Mouse (Mus musculus): ENCODE measurements at regions not wholly inside any gene's neighbourhood (a gene's known extent, or its start where the extent isn't known, plus 50 kb on each side); places are given as distances from the start of the nearest gene placed in this dataset.

- H3K4me3 ChIP-seq (ENCODE audit: insufficient read depth, low read length): no peak overlapping the region
- peak overlapping the region; percentile 67; the same call in 1 of the 2 replicates for H3K27ac ChIP-seq (ENCODE audit: insufficient read depth, low read length)
- TF ChIP-seq CTCF (IDR thresholded peaks at IDR 0.05; ENCODE audit: extremely low read depth, insufficient read depth, low read length) (no peak), POLR2A (IDR thresholded peaks at IDR 0.05; ENCODE audit: extremely low read depth, insufficient read depth, low read length) (no peak)
- no peaks in the 10 kb centered on the region for H3K4me1 ChIP-seq (ENCODE audit: control insufficient read depth, insufficient read depth, low read length)
These were observed 52.1 kb upstream of the Hmcn1 start for GRCm38 (mm10) chr1:151045334-151045733.

GRCm38 (mm10) chr1:151046626-151047025 lies 53.4 kb upstream of the Hmcn1 start:
- TF ChIP-seq CTCF (IDR thresholded peaks at IDR 0.05; ENCODE audit: extremely low read depth, insufficient read depth, low read length) (no peak), POLR2A (IDR thresholded peaks at IDR 0.05; ENCODE audit: extremely low read depth, insufficient read depth, low read length) (no peak)
- Histone ChIP-seq H3K27ac (ENCODE audit: insufficient read depth, low read length) (no peak overlapping the region), H3K4me3 (ENCODE audit: insufficient read depth, low read length) (no peak overlapping the region), H3K4me1 (ENCODE audit: control insufficient read depth, insufficient read depth, low read length) (no peaks in the 10 kb centered on the region)

GRCm38 (mm10) chr1:151049726-151050506 lies 56.7 kb upstream of the Hmcn1 start:
- H3K4me1 ChIP-seq (ENCODE audit: control insufficient read depth, insufficient read depth, low read length): no peaks in the 10 kb centered on the region

GRCm38 (mm10) chr1:151050507-151050816 lies 57.2 kb upstream of the Hmcn1 start:
- TF ChIP-seq CTCF (IDR thresholded peaks at IDR 0.05; ENCODE audit: extremely low read depth, insufficient read depth, low read length) (no peak), POLR2A (IDR thresholded peaks at IDR 0.05; ENCODE audit: extremely low read depth, insufficient read depth, low read length) (no peak)
- Histone ChIP-seq H3K4me1 (ENCODE audit: control insufficient read depth, insufficient read depth, low read length) (no peaks in the 10 kb centered on the region), H3K27ac (ENCODE audit: insufficient read depth, low read length) (no peak overlapping the region), H3K4me3 (ENCODE audit: insufficient read depth, low read length) (no peak overlapping the region)

More at GRCm38 (mm10) chr1:151049726-151050506, 56.7 kb upstream of the Hmcn1 start:
- Histone ChIP-seq H3K27ac (ENCODE audit: insufficient read depth, low read length) (no peak overlapping the region), H3K4me3 (ENCODE audit: insufficient read depth, low read length) (no peak overlapping the region)
- TF ChIP-seq POLR2A (IDR thresholded peaks at IDR 0.05; ENCODE audit: extremely low read depth, insufficient read depth, low read length): no peak
- no peak for TF ChIP-seq CTCF (IDR thresholded peaks at IDR 0.05; ENCODE audit: extremely low read depth, insufficient read depth, low read length)

- TF ChIP-seq CTCF (IDR thresholded peaks at IDR 0.05; ENCODE audit: extremely low read depth, insufficient read depth, low read length): no peak
- TF ChIP-seq POLR2A (IDR thresholded peaks at IDR 0.05; ENCODE audit: extremely low read depth, insufficient read depth, low read length): no peak
- Histone ChIP-seq H3K4me3 (ENCODE audit: insufficient read depth, low read length) (no peak overlapping the region), H3K4me1 (ENCODE audit: control insufficient read depth, insufficient read depth, low read length) (no peaks in the 10 kb centered on the region), H3K27ac (ENCODE audit: insufficient read depth, low read length) (no peak overlapping the region)
These were observed 60.0 kb upstream of the Hmcn1 start for GRCm38 (mm10) chr1:151053268-151053667.

GRCm38 (mm10) chr1:151055396-151055795 lies 62.2 kb upstream of the Hmcn1 start:
- TF ChIP-seq POLR2A (IDR thresholded peaks at IDR 0.05; ENCODE audit: extremely low read depth, insufficient read depth, low read length): no peak
- no peak for TF ChIP-seq CTCF (IDR thresholded peaks at IDR 0.05; ENCODE audit: extremely low read depth, insufficient read depth, low read length)
- Histone ChIP-seq H3K4me1 (ENCODE audit: control insufficient read depth, insufficient read depth, low read length) (no peaks in the 10 kb centered on the region), H3K4me3 (ENCODE audit: insufficient read depth, low read length) (no peak overlapping the region), H3K27ac (ENCODE audit: insufficient read depth, low read length) (no peak overlapping the region)

GRCm38 (mm10) chr1:151059546-151060136 lies 66.4 kb upstream of the Hmcn1 start:
- H3K4me1 ChIP-seq (ENCODE audit: control insufficient read depth, insufficient read depth, low read length): no peaks in the 10 kb centered on the region
- H3K27ac ChIP-seq (ENCODE audit: insufficient read depth, low read length): no peak overlapping the region
- no peak for TF ChIP-seq CTCF (IDR thresholded peaks at IDR 0.05; ENCODE audit: extremely low read depth, insufficient read depth, low read length)
- no peak for TF ChIP-seq POLR2A (IDR thresholded peaks at IDR 0.05; ENCODE audit: extremely low read depth, insufficient read depth, low read length)
- no peak overlapping the region for H3K4me3 ChIP-seq (ENCODE audit: insufficient read depth, low read length)

GRCm38 (mm10) chr1:151065090-151065567 lies 71.9 kb upstream of the Hmcn1 start:
- TF ChIP-seq POLR2A (IDR thresholded peaks at IDR 0.05; ENCODE audit: extremely low read depth, insufficient read depth, low read length) (no peak), CTCF (IDR thresholded peaks at IDR 0.05; ENCODE audit: extremely low read depth, insufficient read depth, low read length) (0 out of 2 replicates have a peak, but pooled peaks have one; percentile 1)
- no peaks in the 10 kb centered on the region for H3K4me1 ChIP-seq (ENCODE audit: control insufficient read depth, insufficient read depth, low read length)
- H3K27ac ChIP-seq (ENCODE audit: insufficient read depth, low read length): no peak overlapping the region
- no peak overlapping the region for H3K4me3 ChIP-seq (ENCODE audit: insufficient read depth, low read length)

GRCm38 (mm10) chr1:151066379-151067128 lies 73.3 kb upstream of the Hmcn1 start:
- H3K27ac ChIP-seq (ENCODE audit: insufficient read depth, low read length): no peak overlapping the region
- H3K4me3 ChIP-seq (ENCODE audit: insufficient read depth, low read length): no peak overlapping the region
- no peaks in the 10 kb centered on the region for H3K4me1 ChIP-seq (ENCODE audit: control insufficient read depth, insufficient read depth, low read length)
- TF ChIP-seq POLR2A (IDR thresholded peaks at IDR 0.05; ENCODE audit: extremely low read depth, insufficient read depth, low read length) (no peak), CTCF (IDR thresholded peaks at IDR 0.05; ENCODE audit: extremely low read depth, insufficient read depth, low read length) (no peak)

Data from cortical plate, adult 2 months (tissue).